Mouse (Mus musculus) v-Abl transformed pro-B cells (cell line): ENCODE data around the gene Tstd3.
"Not testable (repeated sequence)": the region's sequence is repeated elsewhere in the genome, so short reads cannot be mapped to it uniquely, and the experiment has no call there.

ENCODE experiments used
- in situ Hi-C, 2 experiments: fragments of 400-800 bp; cut with MboI; formaldehyde crosslinking; loops; one replicate each; pipeline ENCODE4 v1.15.1; 2025; ENCODE audit not compliant: unreplicated experiment in 2 of 2

The Tstd3 gene

GRCm38 (mm10) chr4:21758860-21759259 lies 8.2 kb downstream of the Tstd3 start:
- in situ Hi-C loops = no loop called here

DNA sequence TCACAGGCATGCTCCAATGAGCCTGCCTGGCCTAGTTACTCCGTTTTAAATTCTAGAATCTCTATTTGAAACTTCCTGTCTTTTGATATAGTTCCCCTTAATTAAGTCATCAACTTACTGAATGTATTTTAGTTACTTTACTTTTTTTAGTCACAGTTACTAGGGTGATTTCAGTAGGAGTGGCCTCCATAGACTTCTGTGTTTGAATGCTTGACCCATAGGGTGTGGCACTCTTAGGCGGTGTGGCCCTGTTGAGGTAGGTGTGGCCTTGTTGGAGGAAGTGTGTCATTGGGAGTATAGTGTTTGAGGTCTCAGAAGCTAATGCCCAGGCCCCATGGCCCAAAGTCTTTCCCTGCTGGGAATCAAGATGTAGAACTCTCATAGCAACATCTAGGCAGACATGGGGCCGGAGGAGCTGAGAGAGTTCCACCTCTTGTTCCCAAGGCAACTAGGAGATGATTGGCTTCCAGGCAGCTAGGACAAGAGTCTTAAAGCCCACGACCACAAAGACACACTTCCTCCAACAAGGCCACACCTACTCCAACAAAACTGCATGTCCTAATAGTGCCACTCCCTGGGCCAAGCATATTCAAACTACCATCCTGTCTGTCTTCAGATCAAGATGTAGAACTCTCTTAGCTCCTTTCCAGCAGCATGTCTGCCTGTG lies 11.8 kb downstream of the Tstd3 start:
- in situ Hi-C loops = no loop called here

- in situ Hi-C loops = no loop called here
Measured at GRCm38 (mm10) chr4:21745723-21746122, 21.3 kb downstream of the Tstd3 start.

GRCm38 (mm10) chr4:21744142-21744541 lies 22.9 kb downstream of the Tstd3 start:
- in situ Hi-C loops = not testable (repeated sequence)

DNA sequence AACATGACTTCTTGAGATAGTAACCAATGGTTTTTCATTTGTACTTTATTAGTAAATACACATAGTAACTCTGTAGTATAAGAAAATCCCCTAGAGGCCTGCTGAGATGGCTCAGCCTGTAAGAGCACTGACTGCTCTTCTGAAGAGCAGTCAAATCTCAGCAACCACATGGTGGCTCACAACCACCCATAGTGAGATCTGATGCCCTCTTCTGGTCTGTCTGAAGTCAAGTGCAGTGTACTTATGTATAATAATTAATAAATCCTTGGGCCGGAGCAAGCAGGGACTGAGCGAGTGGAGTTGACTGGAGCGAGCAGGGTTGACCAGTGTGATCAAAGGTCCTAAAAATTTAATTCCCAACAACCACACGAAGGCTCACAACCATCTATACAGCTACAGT lies 27.8 kb downstream of the Tstd3 start:
- in situ Hi-C loops = no loop called here

- in situ Hi-C loops = loop anchor here (5.0 to 10.0 kb wide), 3 partner anchors 40 to 97 kb away; partner anchors contain the start of genes Tstd3 (in 1 of the 2) and Usp45 (in 1 of the 2)
Measured at GRCm38 (mm10) chr4:21727615-21728165, 39.3 kb downstream of the Tstd3 start, which contains the start of gene Ccnc. TSS of gene Ccnc (plus strand) at chr4:21727701.

GRCm38 (mm10) chr4:21726912-21727614 lies 39.9 kb downstream of the Tstd3 start:
- in situ Hi-C loops = loop anchor here (5.0 to 10.0 kb wide), 3 partner anchors 40 to 98 kb away; partner anchors contain the start of genes Tstd3 (in 1 of the 2) and Usp45 (in 1 of the 2)

DNA sequence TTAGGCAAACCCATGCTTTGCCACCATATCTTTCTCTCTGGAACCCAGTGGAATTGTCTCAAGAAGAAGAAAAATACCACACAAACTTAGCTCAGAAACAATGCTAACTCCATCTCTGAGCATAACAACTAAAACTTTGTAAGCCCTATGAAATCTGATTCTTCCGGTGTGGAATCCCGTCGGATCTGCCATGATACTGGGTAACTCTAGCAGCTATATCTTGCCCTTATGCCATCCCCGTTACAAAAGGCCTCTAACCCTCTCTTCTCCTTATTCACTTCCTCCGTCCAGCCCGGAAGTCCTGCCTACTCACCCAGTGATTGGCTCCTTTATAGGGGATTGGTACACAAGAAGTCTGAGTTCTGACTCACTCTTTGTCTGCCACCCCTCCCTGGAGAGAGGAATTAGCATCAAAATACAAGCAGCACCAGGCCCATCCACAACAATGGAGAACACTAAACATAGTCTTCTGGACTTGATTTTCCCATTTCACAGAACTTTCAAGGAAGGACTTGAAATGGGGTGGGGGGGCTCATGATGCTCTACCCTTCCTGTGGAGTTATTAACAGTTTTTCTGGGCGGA lies 44.2 kb downstream of the Tstd3 start:
- in situ Hi-C loops = loop anchor here (10.0 kb wide), 2 partner anchors 92 to 102 kb away; no protein-coding TSS in a partner anchor

DNA sequence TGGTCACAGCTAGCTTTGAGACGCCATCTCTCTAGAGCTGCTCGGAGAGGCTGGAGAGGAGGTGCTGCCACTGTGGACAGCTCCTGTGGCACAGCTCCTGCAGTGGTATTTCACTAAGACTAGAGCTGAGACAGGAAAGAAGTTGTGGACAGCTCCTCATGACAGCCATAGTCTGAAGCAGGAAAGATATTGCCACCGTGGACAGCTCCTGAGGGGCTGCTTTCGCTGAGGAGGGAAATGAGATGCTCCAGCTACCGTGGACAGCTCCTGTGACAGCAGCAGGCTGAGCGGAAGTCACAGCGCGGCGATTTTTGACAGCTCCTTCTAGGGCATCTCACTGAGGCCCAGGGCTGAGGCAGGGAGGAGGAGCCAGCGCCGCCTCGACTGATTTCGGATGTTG lies 54.9 kb downstream of the Tstd3 start:
- in situ Hi-C loops = no loop called here
